Mouse (Mus musculus) CH12.LX (cell line): ENCODE results near the gene Ap1s3.

Source experiments
- EP300 ChIP-seq: IDR thresholded peaks from 2 replicates; pipeline ENCODE4 v1.6.1; 2011; ENCODE audit warnings: low read length, improper control_type of control experiment
- ETS1 ChIP-seq: conservative IDR thresholded peaks from 2 replicates; pipeline ENCODE4 v1.6.1; 2012; ENCODE audit warnings: low read depth, mild to moderate bottlenecking, inconsistent platforms, low read length, improper control_type of control experiment, moderate library complexity
- MEF2A ChIP-seq: IDR thresholded peaks from 2 replicates; pipeline ENCODE4 v1.6.1; 2014; ENCODE audit warnings: low read depth, mild to moderate bottlenecking, inconsistent platforms, low read length, improper control_type of control experiment, borderline replicate concordance
- RAD21 ChIP-seq: IDR thresholded peaks from 2 replicates; pipeline ENCODE4 v1.6.1; 2011; ENCODE audit warnings: low read depth, mild to moderate bottlenecking, low read length, improper control_type of control experiment, moderate library complexity
- USF2 ChIP-seq: conservative IDR thresholded peaks from 2 replicates; pipeline ENCODE4 v1.6.1; 2011; ENCODE audit warnings: low read depth, low read length, improper control_type of control experiment

DNA sequence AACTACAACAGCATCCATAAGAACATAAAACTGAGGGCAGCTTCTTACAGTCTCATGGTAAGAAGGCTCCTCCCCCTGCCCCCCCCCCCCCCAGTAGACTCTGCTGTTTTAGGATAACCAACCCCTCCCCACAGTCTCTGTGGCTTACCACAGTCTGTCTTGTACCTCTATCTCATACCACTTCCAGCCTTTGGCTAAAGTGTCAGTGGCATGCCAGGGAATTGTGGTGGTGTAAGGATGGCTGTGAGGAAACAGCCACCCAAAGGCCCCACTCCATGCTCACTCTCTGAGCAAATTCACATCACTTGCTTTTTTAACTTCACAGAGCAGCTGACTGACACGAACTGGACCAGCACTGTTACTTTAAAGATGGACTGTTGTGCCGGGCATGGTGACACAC, 26.7 kb upstream of the Ap1s3 start:
- TF ChIP-seq USF2 = no peak
- no peak for TF ChIP-seq RAD21
- no peak for TF ChIP-seq MEF2A
- no peak for TF ChIP-seq EP300
- no peak for TF ChIP-seq ETS1
